Mouse (Mus musculus): ENCODE data around the gene Sdc1. TPM values are rescaled to one million over a fixed set of nuclear protein-coding genes. Genes with fewer than 3 reads are reported as not detected.

Gene Sdc1
- polyA plus RNA-seq (2015; fragmentation: Nextera tagmentation; extraction: Ambion mirVana): 303 and 306 TPM in 2 replicates

GRCm38 (mm10) chr12:8770946-8771843, at the start of gene Sdc1:
TSS of gene Sdc1 (plus strand) at chr12:8771323.
- H3K9me3 ChIP-seq (ENCODE audit: low read length): no peaks in the 10 kb centered on the region
- no peaks in the 10 kb centered on the region for H3K27me3 ChIP-seq (replicated peaks; ENCODE audit: insufficient read depth, low read length)
- TF ChIP-seq CTCF (IDR thresholded peaks at IDR 0.05): peak; percentile 71
- TF ChIP-seq EP300 (IDR thresholded peaks at IDR 0.05): no peak
- peak within 1 kb of the TSS; percentile 79 for H3K9ac ChIP-seq (replicated peaks; ENCODE audit: low read depth)
- peak within 1 kb of the TSS; percentile 82 for H3K4me3 ChIP-seq (ENCODE audit: low read depth, low read length)
- peak; percentile 90 for DNase-seq (ENCODE audit: low spot score)
- under 1% methylated on average over 46 of the region's 67 CpGs for WGBS
- H3K27ac ChIP-seq (ENCODE audit: low read length): peak within 1 kb of the TSS; percentile 89
- ATAC-seq: peak; percentile 85
- H3K4me1 ChIP-seq (ENCODE audit: insufficient read depth, low read depth, low read length): no peaks in the 10 kb centered on the region
- H3K36me3 ChIP-seq (ENCODE audit: insufficient read depth, low read length): no peaks in the 10 kb centered on the region
- H3K4me2 ChIP-seq (replicated peaks; ENCODE audit: low read depth, low read length): peak within 1 kb of the TSS; percentile 90

- peak; percentile 17 for DNase-seq (ENCODE audit: low spot score)
- no peak overlapping the region for H3K4me2 ChIP-seq (replicated peaks; ENCODE audit: low read depth, low read length)
- H3K27me3 ChIP-seq (replicated peaks; ENCODE audit: insufficient read depth, low read length): no peaks in the 10 kb centered on the region
- TF ChIP-seq EP300 (IDR thresholded peaks at IDR 0.05) (no peak), CTCF (IDR thresholded peaks at IDR 0.05) (peak; percentile 40; the same call in 1 of the 2 replicates)
- no peak overlapping the region for H3K9ac ChIP-seq (replicated peaks; ENCODE audit: low read depth)
- no peak for ATAC-seq
- no peak overlapping the region for H3K27ac ChIP-seq (ENCODE audit: low read length)
- no peak overlapping the region for H3K4me3 ChIP-seq (ENCODE audit: low read depth, low read length)
- peaks cover 8% of the 10 kb centered on the region; the same call in 1 of the 2 replicates for H3K36me3 ChIP-seq (ENCODE audit: insufficient read depth, low read length)
- H3K9me3 ChIP-seq (ENCODE audit: low read length): no peaks in the 10 kb centered on the region
- no peaks in the 10 kb centered on the region for H3K4me1 ChIP-seq (ENCODE audit: insufficient read depth, low read depth, low read length)
- WGBS: 67% methylated on average over 1 of the region's 1 CpGs
Measured at GRCm38 (mm10) chr12:8726890-8727289, 44.2 kb upstream of the Sdc1 start.

- Histone ChIP-seq H3K36me3 (ENCODE audit: insufficient read depth, low read length) (peaks cover 8% of the 10 kb centered on the region; the same call in 1 of the 2 replicates), H3K4me3 (ENCODE audit: low read depth, low read length) (no peak overlapping the region), H3K9me3 (ENCODE audit: low read length) (no peaks in the 10 kb centered on the region), H3K4me1 (ENCODE audit: insufficient read depth, low read depth, low read length) (no peaks in the 10 kb centered on the region), H3K4me2 (replicated peaks; ENCODE audit: low read depth, low read length) (no peak overlapping the region), H3K27ac (ENCODE audit: low read length) (no peak overlapping the region), H3K9ac (replicated peaks; ENCODE audit: low read depth) (no peak overlapping the region), H3K27me3 (replicated peaks; ENCODE audit: insufficient read depth, low read length) (no peaks in the 10 kb centered on the region)
- TF ChIP-seq EP300 (IDR thresholded peaks at IDR 0.05) (no peak), CTCF (IDR thresholded peaks at IDR 0.05) (no peak)
- no peak for DNase-seq (ENCODE audit: low spot score)
- WGBS: 68% methylated on average over 2 of the region's 2 CpGs
- ATAC-seq: no peak
Measured at GRCm38 (mm10) chr12:8728739-8729138, 42.4 kb upstream of the Sdc1 start.

- no peak for ATAC-seq
- Histone ChIP-seq H3K27ac (ENCODE audit: low read length) (no peak overlapping the region), H3K9ac (replicated peaks; ENCODE audit: low read depth) (no peak overlapping the region), H3K4me3 (ENCODE audit: low read depth, low read length) (no peak overlapping the region), H3K36me3 (ENCODE audit: insufficient read depth, low read length) (peaks cover 7% of the 10 kb centered on the region; the same call in 1 of the 2 replicates), H3K9me3 (ENCODE audit: low read length) (no peaks in the 10 kb centered on the region), H3K4me2 (replicated peaks; ENCODE audit: low read depth, low read length) (no peak overlapping the region), H3K27me3 (replicated peaks; ENCODE audit: insufficient read depth, low read length) (no peaks in the 10 kb centered on the region), H3K4me1 (ENCODE audit: insufficient read depth, low read depth, low read length) (no peaks in the 10 kb centered on the region)
- TF ChIP-seq EP300 (IDR thresholded peaks at IDR 0.05) (no peak), CTCF (IDR thresholded peaks at IDR 0.05) (no peak)
- WGBS: 90% methylated on average over 2 of the region's 2 CpGs
- no peak for DNase-seq (ENCODE audit: low spot score)
Measured at GRCm38 (mm10) chr12:8753654-8754053, 17.5 kb upstream of the Sdc1 start.

DNA sequence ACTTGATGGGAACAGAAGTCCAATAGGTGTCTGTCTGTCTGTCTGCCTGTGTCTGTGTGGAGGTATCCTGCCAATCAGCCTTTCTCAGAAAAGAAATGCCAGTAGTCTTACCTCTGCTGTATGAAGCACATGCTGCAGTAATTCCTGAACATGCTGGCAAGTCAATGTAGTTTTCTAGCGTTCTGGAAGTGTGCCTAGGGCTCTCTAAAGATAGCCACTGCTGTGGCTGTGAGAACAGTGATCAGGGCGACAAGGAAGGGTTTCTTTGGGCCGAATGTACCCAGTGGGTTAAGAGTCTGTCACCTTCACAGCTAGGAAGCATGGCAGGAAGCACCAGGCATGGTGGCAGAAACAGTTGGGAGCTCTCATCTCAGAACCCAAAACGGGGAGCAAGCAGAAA, 17.0 kb upstream of the Sdc1 start:
- H3K9me3 ChIP-seq (ENCODE audit: low read length): no peaks in the 10 kb centered on the region
- no peak for DNase-seq (ENCODE audit: low spot score)
- no peak overlapping the region for H3K27ac ChIP-seq (ENCODE audit: low read length)
- H3K4me1 ChIP-seq (ENCODE audit: insufficient read depth, low read depth, low read length): no peaks in the 10 kb centered on the region
- H3K4me3 ChIP-seq (ENCODE audit: low read depth, low read length): no peak overlapping the region
- no peak overlapping the region for H3K9ac ChIP-seq (replicated peaks; ENCODE audit: low read depth)
- no peak for ATAC-seq
- H3K36me3 ChIP-seq (ENCODE audit: insufficient read depth, low read length): peaks cover 7% of the 10 kb centered on the region; the same call in 1 of the 2 replicates
- no peak for TF ChIP-seq CTCF (IDR thresholded peaks at IDR 0.05)
- H3K27me3 ChIP-seq (replicated peaks; ENCODE audit: insufficient read depth, low read length): no peaks in the 10 kb centered on the region
- WGBS: 76% methylated on average over 4 of the region's 4 CpGs
- H3K4me2 ChIP-seq (replicated peaks; ENCODE audit: low read depth, low read length): no peak overlapping the region

GRCm38 (mm10) chr12:8758029-8758428, 13.1 kb upstream of the Sdc1 start:
- WGBS: 100% methylated on average over 3 of the region's 3 CpGs
- no peak for TF ChIP-seq EP300 (IDR thresholded peaks at IDR 0.05)
- TF ChIP-seq CTCF (IDR thresholded peaks at IDR 0.05): 0 out of 2 replicates have a peak, but pooled peaks have one; percentile 23
- no peak overlapping the region for H3K27ac ChIP-seq (ENCODE audit: low read length)
- H3K4me3 ChIP-seq (ENCODE audit: low read depth, low read length): no peak overlapping the region
- no peak overlapping the region for H3K4me2 ChIP-seq (replicated peaks; ENCODE audit: low read depth, low read length)
- ATAC-seq: no peak
- H3K27me3 ChIP-seq (replicated peaks; ENCODE audit: insufficient read depth, low read length): no peaks in the 10 kb centered on the region
- no peak for DNase-seq (ENCODE audit: low spot score)
- no peaks in the 10 kb centered on the region for H3K36me3 ChIP-seq (ENCODE audit: insufficient read depth, low read length)
- H3K4me1 ChIP-seq (ENCODE audit: insufficient read depth, low read depth, low read length): no peaks in the 10 kb centered on the region
- no peaks in the 10 kb centered on the region for H3K9me3 ChIP-seq (ENCODE audit: low read length)
- no peak overlapping the region for H3K9ac ChIP-seq (replicated peaks; ENCODE audit: low read depth)

Measured in lung, postnatal 0 days (tissue).